Mouse (Mus musculus) brain, embryonic 14.5 days (tissue): ENCODE data around the gene Cyp2b9. TPM values are rescaled to one million over a fixed set of nuclear protein-coding genes. Genes with fewer than 3 reads are reported as not detected.
"Not testable (repeated sequence)": the region's sequence is repeated elsewhere in the genome, so short reads cannot be mapped to it uniquely, and the experiment has no call there.

Experiments used
- DNase-seq: peaks from one replicate; pipeline ENCODE4 v3.0.0-alpha.2; 2011; ENCODE audit warnings: low read depth
- CTCF ChIP-seq: fragments of 200-500 bp; IDR thresholded peaks from 2 replicates; pipeline ENCODE4 v1.5.1; 2012; ENCODE audit warnings: inconsistent platforms, mild to moderate bottlenecking, moderate library complexity, borderline replicate concordance; ENCODE audit not compliant: insufficient read depth, insufficient read length; ENCODE audit errors: extremely low read depth
- POLR2A ChIP-seq: fragments of 200-500 bp; IDR thresholded peaks from 2 replicates; pipeline ENCODE4 v1.6.1; 2012; ENCODE audit warnings: mild to moderate bottlenecking, inconsistent platforms, borderline replicate concordance; ENCODE audit not compliant: poor library complexity, insufficient read depth, insufficient read length, severe bottlenecking; ENCODE audit errors: extremely low read depth
- polyA plus RNA-seq: library from polyadenylated mRNA; depleted of rRNA; stranded (reverse); fragments of >200 nt; gene quantifications from 2 replicates; pipeline ENCODE4 v1.2.3, GENCODE M21; 2012; rRNA removed

The Cyp2b9 gene
- not detected in 2 replicates for polyA plus RNA-seq

DNA sequence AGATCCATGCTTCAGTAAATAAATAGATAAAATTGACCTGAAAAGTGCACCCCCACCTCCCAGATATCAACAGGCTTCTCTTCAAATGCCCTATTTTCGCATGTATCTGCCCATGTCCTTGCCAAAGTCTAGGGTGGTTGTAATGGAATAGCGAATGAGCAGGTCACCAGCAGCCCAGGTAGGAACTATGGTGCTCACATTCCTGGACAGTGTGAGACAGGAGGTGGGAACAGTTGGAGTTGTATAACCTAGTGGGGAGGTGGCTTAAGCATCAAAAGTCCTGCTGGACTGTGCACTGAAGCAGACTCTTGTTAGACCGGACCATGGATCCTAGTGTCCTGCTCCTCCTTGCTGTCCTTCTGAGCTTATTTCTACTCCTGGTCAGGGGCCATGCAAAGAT is at the start of gene Cyp2b9:
Cyp2b9 (plus strand) TSS at position 301 of the 400 bp plus-strand sequence.
- not testable (repeated sequence) for DNase-seq

DNA sequence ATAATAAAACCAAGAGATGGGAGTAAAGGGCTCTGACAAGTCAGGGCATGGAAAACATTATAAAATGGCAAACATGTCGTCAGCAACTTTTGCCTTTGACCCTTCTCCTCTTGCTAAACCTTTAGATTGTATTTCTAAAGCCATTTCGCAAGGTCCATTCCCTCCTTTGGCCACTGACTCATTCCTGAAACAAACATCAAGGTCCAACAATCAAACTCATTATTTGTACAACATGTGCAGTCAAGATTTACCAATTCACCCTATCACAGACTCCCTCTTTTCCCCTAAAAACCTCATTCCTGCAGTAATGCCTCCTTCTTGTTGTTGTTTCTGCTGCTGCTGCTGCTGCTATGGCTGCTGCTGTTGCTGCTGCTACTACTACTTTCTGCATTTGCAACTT is 33.6 kb upstream of the Cyp2b9 start:
- not testable (repeated sequence) for DNase-seq

DNA sequence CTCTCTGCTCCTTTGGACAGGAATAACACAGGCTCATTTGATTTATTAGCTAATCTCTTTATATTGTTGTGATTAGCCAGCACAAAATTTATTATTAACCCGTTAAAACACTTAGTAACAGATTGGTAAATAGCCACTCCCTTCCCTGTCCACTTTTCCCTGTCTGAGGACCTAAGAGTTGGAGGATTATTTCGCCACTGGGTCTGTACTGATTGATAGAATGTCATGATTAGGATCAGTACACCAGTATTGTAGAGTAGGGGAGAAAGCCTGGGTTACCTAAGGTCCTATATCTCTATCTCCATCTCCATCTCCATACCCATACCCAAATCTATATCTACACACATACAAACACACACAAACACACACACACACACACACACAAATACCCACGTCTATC is 29.6 kb upstream of the Cyp2b9 start:
- not testable (repeated sequence) for DNase-seq

DNA sequence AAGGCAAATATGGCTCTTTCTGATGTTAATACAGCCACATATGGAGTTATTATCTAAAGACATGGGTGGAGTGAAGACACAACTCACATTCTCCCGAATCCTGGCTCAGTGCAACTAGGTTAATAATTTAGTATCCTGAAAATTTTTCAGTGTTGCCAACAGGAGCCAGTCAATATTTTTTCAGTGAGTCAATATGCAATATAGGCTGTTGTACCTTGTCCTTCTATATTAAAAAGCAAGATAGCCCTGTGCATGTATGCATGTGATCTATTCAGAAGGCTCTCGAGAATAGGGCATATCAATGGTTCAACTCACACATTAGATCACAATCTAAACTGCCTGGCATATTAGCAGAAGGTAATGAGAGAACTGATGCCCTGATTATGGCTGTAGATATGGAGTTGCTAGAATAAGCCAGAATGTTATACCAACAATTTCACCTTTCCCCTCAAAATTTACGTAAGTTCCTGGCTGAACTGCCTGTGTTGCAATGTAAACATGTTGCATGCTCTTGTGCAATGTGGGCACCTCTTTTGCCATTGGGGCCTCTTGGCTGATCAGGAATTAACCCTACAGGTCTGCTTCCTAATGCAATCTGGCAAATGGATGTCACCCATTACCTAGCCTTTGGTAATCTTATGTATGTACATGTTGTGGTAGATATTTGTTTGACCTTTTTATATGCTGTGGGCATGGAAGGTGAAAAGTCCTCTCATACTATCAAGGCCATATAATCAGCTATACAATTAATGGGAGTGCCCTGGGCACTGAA is 4.3 kb upstream of the Cyp2b9 start:
- not testable (repeated sequence) for DNase-seq

DNA sequence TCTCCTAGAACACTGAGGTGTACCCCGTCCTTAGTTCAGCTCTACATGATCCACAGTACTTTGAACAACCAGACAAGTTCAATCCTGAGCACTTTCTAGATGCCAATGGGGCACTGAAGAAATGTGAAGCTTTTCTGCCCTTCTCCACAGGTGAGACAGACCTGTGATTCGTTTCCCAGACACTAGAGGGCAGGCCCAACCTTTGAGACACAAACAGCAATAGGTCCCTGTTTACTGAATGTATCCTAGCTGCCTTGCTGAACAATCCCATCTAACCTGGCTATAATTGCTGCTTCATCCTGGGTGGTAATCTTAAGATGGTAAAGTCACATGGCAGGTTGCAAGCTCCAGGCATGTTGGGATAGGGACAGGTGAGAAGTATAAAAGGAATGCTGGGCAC is 27.9 kb downstream of the Cyp2b9 start:
- DNase-seq = no peak
- no peak for TF ChIP-seq CTCF
- TF ChIP-seq POLR2A = no peak

DNA sequence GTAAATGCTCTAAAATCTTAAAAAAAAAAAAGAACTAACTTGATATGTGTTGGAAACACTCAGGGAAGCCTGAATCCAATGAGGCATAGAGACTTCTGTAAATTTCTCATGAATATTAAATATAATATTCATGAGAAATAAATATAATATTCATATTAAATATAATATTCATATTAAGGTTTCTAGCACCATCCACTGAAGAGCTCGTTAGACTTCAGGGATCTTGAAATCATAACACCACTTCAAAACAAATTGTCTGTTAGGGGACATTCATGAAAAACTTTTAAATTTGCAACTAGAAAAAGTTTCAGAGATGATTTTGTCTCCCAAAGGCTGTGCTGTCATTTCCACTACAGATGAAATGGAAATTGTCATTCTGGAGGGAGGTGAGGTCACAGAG is 86.8 kb downstream of the Cyp2b9 start, which contains the start of gene Vmn1r184:
Vmn1r184 (plus strand) TSS at position 301 of the 400 bp plus-strand sequence.
- not testable (repeated sequence) for DNase-seq

Other genes with a start within 250 kb of the Cyp2b9 start
- not detected in 2 replicates for gene Cyp2b13, start 111.9 kb upstream of the Cyp2b9 start, polyA plus RNA-seq
- not detected in 2 replicates for gene Vmn1r184, start 86.9 kb downstream of the Cyp2b9 start, polyA plus RNA-seq
- not detected in 2 replicates for gene Cyp2a4, start 133.8 kb downstream of the Cyp2b9 start, polyA plus RNA-seq
- gene Nlrp9c, start 230.3 kb downstream of the Cyp2b9 start, polyA plus RNA-seq = not detected in 2 replicates